Mouse (Mus musculus) forebrain, embryonic 11.5 days (tissue): ENCODE measurements at regions not wholly inside any gene's neighbourhood (a gene's known extent, or its start where the extent isn't known, plus 50 kb on each side); places are given as distances from the start of the nearest gene placed in this dataset.
A peak's percentile ranks its signal among the peaks of the same experiment; 100 is the strongest.

Experiments
- ATAC-seq: fragments of 200-750 bp; cut with Nextera tagmentation; replicated peaks from 2 replicates; pipeline ENCODE4 v1.8.0; 2017; ENCODE audit warnings: moderate TSS enrichment; ENCODE audit not compliant: low FRiP score
- DNase-seq: peaks from one replicate; pipeline ENCODE4 v3.0.0-alpha.2; 2017; ENCODE audit warnings: low spot score
- H3K27ac ChIP-seq: fragments of 300-500 bp; sonication (generic); 2 replicates; pipeline ENCODE4 v1.5.1; 2014; ENCODE audit warnings: low read depth, low read length
- H3K27me3 ChIP-seq: fragments of 300-500 bp; sonication (generic); 2 replicates; pipeline ENCODE4 v1.6.1; 2014; ENCODE audit warnings: mild to moderate bottlenecking, low read length, mixed read lengths; ENCODE audit not compliant: control insufficient read depth, insufficient read depth
- H3K36me3 ChIP-seq: fragments of 300-500 bp; sonication (generic); 2 replicates; pipeline ENCODE4 v1.6.1; 2014; ENCODE audit warnings: mild to moderate bottlenecking, low read length, moderate library complexity, mixed read lengths; ENCODE audit not compliant: control insufficient read depth, insufficient read depth
- H3K4me1 ChIP-seq: fragments of 300-500 bp; sonication (generic); replicated peaks from 2 replicates; pipeline ENCODE4 v1.6.1; 2014; ENCODE audit warnings: low read length, mixed read lengths; ENCODE audit not compliant: control insufficient read depth, insufficient read depth
- H3K4me2 ChIP-seq: fragments of 300-500 bp; sonication (generic); 2 replicates; pipeline ENCODE4 v1.6.1; 2014; ENCODE audit warnings: low read depth, mild to moderate bottlenecking, low read length, moderate library complexity, mixed read lengths; ENCODE audit not compliant: severe bottlenecking
- H3K4me3 ChIP-seq: fragments of 300-500 bp; sonication (generic); 2 replicates; pipeline ENCODE4 v1.5.1; 2014; ENCODE audit warnings: low read depth, low read length
- H3K9ac ChIP-seq: fragments of 300-500 bp; sonication (generic); 2 replicates; pipeline ENCODE4 v1.6.1; 2014; ENCODE audit warnings: low read length
- H3K9me3 ChIP-seq: fragments of 300-500 bp; sonication (generic); 2 replicates; pipeline ENCODE4 v1.6.1; 2016; ENCODE audit warnings: low read length, mixed read lengths; ENCODE audit not compliant: control insufficient read depth
- WGBS: fragments of 180-500 bp; shearing (Covaris S2); extraction: QIAGEN DNeasy Blood & Tissue Kit; methylation state at CpG from one replicate; pipeline ENCODE4 v1.1.7; 2014; 5-methylcytosine and 5-hydroxymethylcytosine counted together

DNA sequence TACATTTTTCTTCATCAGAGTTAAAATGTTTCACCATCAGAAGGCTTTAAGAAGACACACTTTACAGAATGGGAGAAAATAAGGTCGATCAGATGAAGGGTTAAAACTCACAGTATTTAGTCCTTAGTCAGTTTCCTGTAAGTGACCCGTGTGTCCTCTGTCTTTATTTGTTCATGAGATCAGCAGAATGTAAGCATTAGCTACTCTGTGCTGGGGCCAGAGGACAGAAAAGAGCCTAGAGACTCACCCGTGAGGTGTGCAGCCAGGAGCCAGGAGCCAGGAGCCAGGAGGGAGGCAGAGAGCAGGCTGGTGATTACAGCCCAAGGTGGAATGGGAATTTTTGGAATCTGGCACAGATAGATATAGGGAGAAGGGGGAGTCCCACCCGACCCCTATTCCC, 180.0 kb upstream of the Msx2 start:
- H3K27ac ChIP-seq: no peak overlapping the region
- 60% methylated on average over 4 of the region's 4 CpGs for WGBS
- no peaks in the 10 kb centered on the region for H3K9me3 ChIP-seq
- H3K4me2 ChIP-seq: no peak overlapping the region
- H3K4me1 ChIP-seq: no peaks in the 10 kb centered on the region
- H3K9ac ChIP-seq: no peak overlapping the region
- H3K36me3 ChIP-seq: no peaks in the 10 kb centered on the region
- no peak overlapping the region for H3K4me3 ChIP-seq
- DNase-seq (no peak), ATAC-seq (no peak)
- no peaks in the 10 kb centered on the region for H3K27me3 ChIP-seq

DNA sequence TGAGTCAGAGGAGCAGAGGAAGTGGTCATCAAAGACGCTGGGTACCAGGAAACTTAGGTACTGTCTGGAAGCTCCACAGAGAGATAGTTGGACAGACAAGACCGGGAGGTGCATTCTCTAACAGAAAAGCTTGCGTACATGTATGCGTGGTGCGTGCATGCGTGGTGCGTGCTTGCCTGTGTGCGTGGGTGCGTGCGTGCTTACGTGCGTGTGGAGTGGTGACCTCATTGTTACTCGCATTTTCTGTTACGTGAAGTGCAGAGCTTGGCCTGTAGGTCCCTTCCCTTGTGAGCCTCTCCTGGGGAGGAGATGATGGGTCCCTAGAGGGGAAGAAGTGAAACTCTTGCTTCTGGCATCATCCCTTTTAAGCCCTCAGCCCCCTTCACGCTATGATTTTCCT, 175.5 kb upstream of the Msx2 start:
- DNase-seq (no peak), ATAC-seq (no peak)
- no peaks in the 10 kb centered on the region for H3K9me3 ChIP-seq
- H3K27me3 ChIP-seq: no peaks in the 10 kb centered on the region
- H3K27ac ChIP-seq: no peak overlapping the region
- no peak overlapping the region for H3K9ac ChIP-seq
- 94% methylated on average over 15 of the region's 15 CpGs for WGBS
- no peaks in the 10 kb centered on the region for H3K36me3 ChIP-seq
- H3K4me2 ChIP-seq: no peak overlapping the region
- no peak overlapping the region for H3K4me3 ChIP-seq
- no peaks in the 10 kb centered on the region for H3K4me1 ChIP-seq

DNA sequence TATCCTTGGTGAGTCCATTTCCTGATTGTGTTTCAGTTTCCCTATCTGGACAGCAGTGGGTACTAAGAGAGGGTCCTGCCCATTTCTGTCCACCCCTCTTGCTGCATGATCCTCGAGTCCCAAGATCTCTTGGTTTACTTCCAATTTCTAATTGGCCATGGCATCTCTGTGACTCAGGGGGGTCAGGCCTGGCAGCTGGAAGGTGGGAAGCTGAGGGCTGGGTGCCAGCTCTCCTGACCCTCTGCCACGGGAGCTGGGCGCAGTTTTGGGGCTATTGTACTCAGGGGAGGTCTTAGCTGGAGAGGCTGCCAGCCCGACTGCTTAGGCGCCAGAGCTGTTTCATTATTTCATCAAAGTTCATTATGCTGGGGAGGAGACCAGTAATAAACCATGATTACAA, 169.7 kb upstream of the Msx2 start:
- 0 out of 2 replicates have a peak, but pooled peaks cover 2% of the 10 kb centered on the region for H3K27me3 ChIP-seq
- no peak overlapping the region for H3K4me3 ChIP-seq
- H3K27ac ChIP-seq: no peak overlapping the region
- WGBS: 78% methylated on average over 5 of the region's 5 CpGs
- no peak overlapping the region for H3K9ac ChIP-seq
- ATAC-seq (no peak), DNase-seq (no peak)
- H3K36me3 ChIP-seq: no peaks in the 10 kb centered on the region
- H3K4me2 ChIP-seq: no peak overlapping the region
- H3K9me3 ChIP-seq: no peaks in the 10 kb centered on the region
- no peaks in the 10 kb centered on the region for H3K4me1 ChIP-seq

DNA sequence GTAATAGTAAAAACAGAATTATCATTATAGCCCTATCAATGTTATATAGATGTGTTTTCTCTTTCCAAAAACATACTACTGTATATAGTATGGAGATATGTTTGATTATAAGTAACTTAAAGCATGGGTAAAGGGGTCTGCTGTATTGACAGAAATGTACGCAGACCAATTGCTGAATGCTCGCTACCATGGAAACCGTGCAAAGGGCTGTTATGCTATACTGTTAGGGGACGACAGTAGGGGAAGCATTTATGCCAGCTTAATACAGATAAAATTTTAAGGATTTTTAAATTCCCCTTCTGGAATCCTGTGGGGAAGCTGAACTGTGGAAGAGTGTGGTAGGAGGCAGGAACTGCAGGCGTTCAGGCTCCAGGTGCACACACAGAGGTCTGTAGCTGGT, 166.7 kb upstream of the Msx2 start:
- Histone ChIP-seq H3K9ac (no peak overlapping the region), H3K4me3 (no peak overlapping the region), H3K4me2 (no peak overlapping the region), H3K9me3 (no peaks in the 10 kb centered on the region), H3K36me3 (no peaks in the 10 kb centered on the region), H3K4me1 (no peaks in the 10 kb centered on the region), H3K27ac (no peak overlapping the region), H3K27me3 (peaks cover 5% of the 10 kb centered on the region)
- 87% methylated on average over 5 of the region's 5 CpGs for WGBS
- DNase-seq: no peak
- no peak for ATAC-seq

DNA sequence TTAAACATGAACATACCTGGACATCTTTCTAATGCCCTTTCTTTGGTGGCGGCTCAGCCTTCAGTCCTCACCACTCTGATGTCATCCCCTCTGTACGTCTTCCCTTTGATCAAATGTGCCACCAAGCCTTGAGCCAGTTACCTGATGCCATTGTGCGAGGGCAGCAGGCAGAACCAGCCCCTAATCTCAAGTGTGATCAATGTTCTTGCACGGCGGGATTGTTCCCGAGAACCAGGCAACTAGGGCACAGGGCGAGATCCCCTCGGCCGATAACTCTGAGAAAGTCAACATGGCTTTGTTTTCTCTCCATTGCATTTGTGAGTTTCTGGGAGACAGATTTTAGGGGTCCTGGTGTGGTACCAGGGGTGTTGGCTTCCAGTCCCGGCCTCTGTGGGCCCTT, 166.2 kb upstream of the Msx2 start:
- H3K9me3 ChIP-seq: no peaks in the 10 kb centered on the region
- no peaks in the 10 kb centered on the region for H3K4me1 ChIP-seq
- ATAC-seq (no peak), DNase-seq (no peak)
- no peak overlapping the region for H3K27ac ChIP-seq
- 84% methylated on average over 10 of the region's 10 CpGs for WGBS
- no peak overlapping the region for H3K4me2 ChIP-seq
- no peak overlapping the region for H3K9ac ChIP-seq
- peaks cover 5% of the 10 kb centered on the region for H3K27me3 ChIP-seq
- H3K4me3 ChIP-seq: no peak overlapping the region
- H3K36me3 ChIP-seq: no peaks in the 10 kb centered on the region

DNA sequence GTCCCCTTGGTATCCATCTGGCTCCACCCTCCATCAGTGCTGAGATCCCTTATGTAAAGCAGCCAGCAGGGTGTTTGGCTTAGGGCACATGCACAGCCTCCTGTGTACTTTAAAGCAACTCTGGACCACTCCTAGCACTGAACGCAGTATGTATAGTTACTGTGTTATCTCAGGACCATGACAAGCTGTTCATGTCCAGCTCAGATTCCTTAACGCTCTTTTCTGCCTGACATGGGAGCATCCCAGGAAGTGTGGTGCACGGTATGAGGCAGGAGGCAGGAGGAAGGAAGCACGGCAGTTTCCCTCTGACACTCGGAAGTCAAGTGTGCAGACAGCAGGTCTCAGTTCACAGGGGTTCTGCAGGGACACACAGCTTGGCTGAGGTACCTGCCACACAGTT, 163.1 kb upstream of the Msx2 start:
- H3K4me2 ChIP-seq: no peak overlapping the region
- H3K4me1 ChIP-seq: no peaks in the 10 kb centered on the region
- no peak for DNase-seq
- H3K9me3 ChIP-seq: no peaks in the 10 kb centered on the region
- peaks cover 5% of the 10 kb centered on the region for H3K27me3 ChIP-seq
- no peak overlapping the region for H3K27ac ChIP-seq
- whole genome bisulfite sequencing: 82% methylated on average over 5 of the region's 5 CpGs
- H3K4me3 ChIP-seq: no peak overlapping the region
- no peak overlapping the region for H3K9ac ChIP-seq
- H3K36me3 ChIP-seq: no peaks in the 10 kb centered on the region
- no peak for ATAC-seq

DNA sequence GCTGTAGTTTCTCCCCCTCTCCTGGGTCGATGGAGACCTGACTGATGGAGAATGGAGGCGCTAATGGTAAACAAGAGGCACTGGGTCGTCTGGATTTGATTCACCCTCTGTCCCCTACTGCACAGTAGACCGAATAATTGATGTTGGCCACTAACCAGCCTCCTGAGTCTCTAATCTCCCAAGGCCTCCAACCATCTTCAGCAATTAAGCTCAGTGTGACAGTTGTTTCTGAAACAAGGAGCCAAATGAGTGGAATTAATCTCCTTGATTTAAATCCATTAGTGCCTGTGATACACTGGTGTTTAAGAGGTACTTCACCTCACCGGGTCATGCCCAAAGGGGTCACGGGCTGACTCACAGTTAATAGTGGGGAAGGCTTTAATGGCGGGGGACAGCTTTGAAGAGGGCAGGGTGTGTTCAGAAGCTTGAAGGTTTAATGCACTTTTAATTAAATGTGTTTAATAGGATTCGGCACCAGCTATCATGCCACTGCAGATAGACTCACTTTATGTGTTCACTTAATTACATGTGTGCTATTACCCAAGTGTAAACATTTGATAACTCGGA, 161.8 kb upstream of the Msx2 start:
- no peak for ATAC-seq

DNA sequence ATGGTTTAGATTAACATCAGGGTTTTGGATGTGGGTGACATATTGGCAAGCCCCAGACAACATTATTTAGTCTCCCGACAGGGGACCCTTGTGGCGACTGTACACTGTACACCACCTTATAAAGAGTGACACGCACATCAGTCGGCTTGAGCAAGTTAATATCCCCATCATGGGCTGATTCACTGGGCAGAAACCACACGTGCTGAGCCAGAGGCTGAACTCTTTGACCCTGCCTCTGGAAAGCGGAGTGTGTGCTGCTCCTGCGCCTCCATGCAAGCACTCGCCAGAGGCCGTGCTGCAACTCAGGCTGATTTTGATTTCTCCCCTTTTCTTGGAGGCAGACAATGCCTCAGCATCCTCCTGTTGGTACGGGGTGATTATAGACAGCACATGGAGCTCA, 125.2 kb upstream of the Msx2 start:
- no peak overlapping the region for H3K4me2 ChIP-seq
- no peak overlapping the region for H3K27ac ChIP-seq
- no peaks in the 10 kb centered on the region for H3K9me3 ChIP-seq
- 63% methylated on average over 10 of the region's 10 CpGs for WGBS
- ATAC-seq (no peak), DNase-seq (peak; percentile 54)
- peaks cover 5% of the 10 kb centered on the region; the same call in 1 of the 2 replicates for H3K27me3 ChIP-seq
- no peak overlapping the region for H3K4me3 ChIP-seq
- H3K4me1 ChIP-seq: 0 out of 2 replicates have a peak, but pooled peaks cover 3% of the 10 kb centered on the region
- H3K36me3 ChIP-seq: no peaks in the 10 kb centered on the region
- no peak overlapping the region for H3K9ac ChIP-seq

More for the DNA sequence above, 161.8 kb upstream of the Msx2 start:
- WGBS: 34% methylated on average over 9 of the region's 9 CpGs
- Histone ChIP-seq H3K9me3 (no peaks in the 10 kb centered on the region), H3K4me3 (no peak overlapping the region), H3K36me3 (no peaks in the 10 kb centered on the region), H3K27ac (no peak overlapping the region), H3K27me3 (peaks cover 5% of the 10 kb centered on the region), H3K4me1 (no peaks in the 10 kb centered on the region), H3K4me2 (no peak overlapping the region), H3K9ac (no peak overlapping the region)
- no peak for DNase-seq
